Mouse (Mus musculus) bone marrow, adult 2 months (tissue): Measurements from ENCODE around the gene Tmem213. TPM values are rescaled to one million over a fixed set of nuclear protein-coding genes. Genes with fewer than 3 reads are reported as not detected.

Source experiments
- H3K27ac ChIP-seq: fragments of 200-500 bp; 2 replicates; pipeline ENCODE4 v1.5.1; 2012; ENCODE audit warnings: low read depth, mild to moderate bottlenecking, control low read depth, inconsistent platforms, low read length; ENCODE audit not compliant: control insufficient read depth, poor library complexity, insufficient read depth
- H3K4me1 ChIP-seq: fragments of 200-500 bp; 2 replicates; pipeline ENCODE4 v1.6.1; 2011; ENCODE audit warnings: low read length; ENCODE audit not compliant: control insufficient read depth, insufficient read depth
- H3K4me3 ChIP-seq: fragments of 200-500 bp; replicated peaks from 2 replicates; pipeline ENCODE3; 2011; ENCODE audit warnings: mild to moderate bottlenecking, low read depth, low read length, control low read depth; ENCODE audit not compliant: control insufficient read depth
- CTCF ChIP-seq: fragments of 200-500 bp; IDR thresholded peaks from 2 replicates; pipeline ENCODE4 v1.5.1; 2011; ENCODE audit warnings: low read length, control low read depth; ENCODE audit not compliant: control insufficient read depth, insufficient read depth
- POLR2A ChIP-seq: fragments of 200-500 bp; IDR thresholded peaks from 2 replicates; pipeline ENCODE4 v1.6.1; 2011; ENCODE audit warnings: low read depth, mild to moderate bottlenecking, control low read depth, low read length, borderline replicate concordance; ENCODE audit not compliant: control insufficient read depth
- WGBS: fragments of 180-500 bp; shearing (Covaris S2); methylation state at CpG from one replicate; pipeline ENCODE4 v1.1.7; 2018; 5-methylcytosine and 5-hydroxymethylcytosine counted together
- polyA plus RNA-seq: library from polyadenylated mRNA; stranded (reverse); fragments of >200 nt; gene quantifications from 2 replicates; pipeline ENCODE4 v1.2.4, GENCODE M21; 2011; ENCODE audit warnings: low replicate concordance; ENCODE audit not compliant: missing spikeins, insufficient read depth, insufficient read length

The Tmem213 gene
- polyA plus RNA-seq, 1 experiment, result not detected

DNA sequence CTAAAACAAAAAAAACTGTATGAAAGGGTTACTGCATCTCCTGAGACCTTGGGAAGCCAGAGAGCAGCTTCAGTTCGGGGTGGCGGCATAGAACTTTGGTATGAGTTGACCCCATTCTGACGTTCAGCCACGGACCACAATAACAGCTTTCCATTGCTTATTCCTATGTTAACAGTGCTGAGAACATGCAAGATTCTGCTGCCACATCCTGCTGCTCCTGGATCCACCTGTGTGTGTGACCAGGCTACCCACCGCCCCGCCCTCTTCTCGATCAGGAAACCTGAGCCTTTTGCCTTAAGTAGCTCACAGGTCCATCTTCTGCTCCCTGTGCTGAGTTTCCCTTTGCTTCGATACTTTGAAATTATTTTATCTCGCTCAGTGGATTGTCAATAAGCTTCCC lies 3.1 kb upstream of the Tmem213 start:
- 81% methylated on average over 9 of the region's 9 CpGs for whole genome bisulfite sequencing

DNA sequence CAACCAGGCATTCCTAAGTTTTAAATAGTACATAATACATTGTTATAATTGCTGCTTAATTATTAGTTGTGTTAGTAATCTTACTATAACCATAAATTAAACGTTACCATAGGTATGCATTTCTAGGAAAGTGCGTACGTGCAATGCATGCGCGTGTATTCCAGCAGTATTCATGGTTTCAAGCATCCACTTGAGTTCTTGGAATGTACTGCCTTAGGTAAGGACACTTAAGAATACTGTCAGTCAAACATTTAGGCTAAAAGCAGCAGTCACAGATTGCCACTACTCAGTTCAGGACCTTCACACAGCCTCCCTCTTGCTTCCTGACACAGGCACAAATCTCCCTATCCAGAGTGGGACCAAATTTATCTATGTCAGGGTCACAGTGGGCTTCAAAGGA lies 606 bp upstream of the Tmem213 start:
- no peak overlapping the region for H3K4me3 ChIP-seq
- WGBS, result 94% methylated on average over 5 of the region's 5 CpGs
- no peaks in the 10 kb centered on the region for H3K4me1 ChIP-seq
- H3K27ac ChIP-seq, result no peak overlapping the region
- TF ChIP-seq POLR2A, result no peak
- TF ChIP-seq CTCF, result no peak

More for the DNA sequence above, 3.1 kb upstream of the Tmem213 start:
- H3K27ac ChIP-seq, result no peak overlapping the region
- no peaks in the 10 kb centered on the region for H3K4me1 ChIP-seq
- no peak overlapping the region for H3K4me3 ChIP-seq
- TF ChIP-seq CTCF (no peak), POLR2A (no peak)

DNA sequence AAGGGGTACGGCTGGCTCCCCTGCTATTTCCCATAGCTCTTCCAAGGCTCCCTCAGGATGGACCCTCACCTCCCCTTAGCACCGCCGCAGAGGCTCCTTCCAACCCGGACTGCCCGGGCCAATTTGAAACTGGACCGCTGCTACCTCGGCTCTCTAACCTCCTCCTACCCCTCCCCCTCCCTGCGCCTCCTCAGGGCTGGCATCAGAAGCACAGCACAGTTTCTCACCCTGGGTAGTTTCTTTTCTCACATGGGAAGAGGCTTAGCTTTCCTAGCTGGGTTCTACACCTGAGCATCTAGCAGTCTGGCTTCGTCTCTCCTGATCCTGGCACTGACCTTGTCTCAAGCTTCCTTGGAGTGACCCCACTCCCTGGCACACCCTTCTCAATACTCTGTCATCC lies 816 bp downstream of the Tmem213 start:
- Histone ChIP-seq H3K4me1 (no peaks in the 10 kb centered on the region), H3K27ac (no peak overlapping the region), H3K4me3 (no peak overlapping the region)
- WGBS, result 32% methylated on average over 9 of the region's 9 CpGs
- TF ChIP-seq POLR2A (no peak), CTCF (no peak)

DNA sequence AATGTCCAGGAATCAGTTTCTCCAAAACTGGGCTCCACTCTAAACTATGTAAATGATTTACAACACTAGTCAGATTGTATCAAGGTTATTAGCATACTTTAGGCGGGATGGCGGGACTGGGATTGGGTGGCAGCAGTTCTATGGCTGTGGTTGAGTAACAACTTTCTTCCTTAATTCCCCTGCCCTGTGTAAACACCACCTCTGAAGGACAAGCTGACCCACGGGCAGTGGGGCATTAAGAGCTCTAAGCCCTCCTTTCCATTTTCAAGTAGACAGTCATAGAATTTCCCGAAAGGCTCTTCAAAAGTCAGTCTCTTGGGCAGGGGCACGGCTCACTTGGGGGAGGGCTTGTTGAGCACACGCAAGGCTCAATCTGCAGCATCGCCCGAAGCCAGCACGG lies 1.8 kb downstream of the Tmem213 start:
- Histone ChIP-seq H3K27ac (no peak overlapping the region), H3K4me3 (no peak overlapping the region), H3K4me1 (no peaks in the 10 kb centered on the region)
- TF ChIP-seq CTCF (no peak), POLR2A (no peak)
- WGBS, result 75% methylated on average over 9 of the region's 9 CpGs

DNA sequence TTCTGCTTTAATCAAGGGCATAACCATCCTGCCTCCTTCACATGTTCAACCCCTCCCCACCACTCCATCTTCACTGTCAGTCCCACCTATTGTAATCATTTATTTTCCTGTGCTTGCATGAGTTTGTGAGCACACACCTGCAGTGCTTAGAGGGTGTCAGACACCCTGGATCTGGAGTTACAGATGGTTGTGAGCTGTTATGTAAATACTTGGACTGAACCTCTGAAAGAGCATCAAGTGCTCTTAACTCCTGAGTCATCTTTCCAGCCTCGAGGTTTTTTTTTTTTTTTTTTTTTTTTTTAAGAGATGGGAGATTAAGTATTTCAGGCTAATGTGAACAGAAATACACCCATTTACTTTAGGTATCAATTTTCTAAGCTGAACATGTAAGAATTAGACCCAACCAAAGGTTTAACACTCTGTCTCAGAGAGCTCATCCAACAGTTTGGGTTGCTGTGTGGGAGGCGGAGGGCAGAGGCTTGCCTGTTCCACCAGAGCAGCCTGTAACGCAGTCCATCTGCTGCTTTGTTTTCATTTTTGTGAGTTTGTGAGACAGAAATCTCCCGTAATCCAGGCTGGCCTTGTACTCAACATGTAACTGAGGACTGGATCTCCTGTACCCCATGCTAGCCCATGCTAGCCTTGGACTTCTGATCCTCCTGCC lies 7.2 kb downstream of the Tmem213 start:
- TF ChIP-seq CTCF, result no peak
- no peak for TF ChIP-seq POLR2A
- Histone ChIP-seq H3K4me3 (no peak overlapping the region), H3K27ac (no peak overlapping the region), H3K4me1 (no peaks in the 10 kb centered on the region)
- 68% methylated on average over 4 of the region's 4 CpGs for WGBS

GRCm38 (mm10) chr6:38118341-38118740 lies 9.3 kb downstream of the Tmem213 start:
- TF ChIP-seq POLR2A, result no peak
- no peak for TF ChIP-seq CTCF
- 62% methylated on average over 6 of the region's 6 CpGs for WGBS
- no peaks in the 10 kb centered on the region for H3K4me1 ChIP-seq
- no peak overlapping the region for H3K27ac ChIP-seq
- no peak overlapping the region for H3K4me3 ChIP-seq

DNA sequence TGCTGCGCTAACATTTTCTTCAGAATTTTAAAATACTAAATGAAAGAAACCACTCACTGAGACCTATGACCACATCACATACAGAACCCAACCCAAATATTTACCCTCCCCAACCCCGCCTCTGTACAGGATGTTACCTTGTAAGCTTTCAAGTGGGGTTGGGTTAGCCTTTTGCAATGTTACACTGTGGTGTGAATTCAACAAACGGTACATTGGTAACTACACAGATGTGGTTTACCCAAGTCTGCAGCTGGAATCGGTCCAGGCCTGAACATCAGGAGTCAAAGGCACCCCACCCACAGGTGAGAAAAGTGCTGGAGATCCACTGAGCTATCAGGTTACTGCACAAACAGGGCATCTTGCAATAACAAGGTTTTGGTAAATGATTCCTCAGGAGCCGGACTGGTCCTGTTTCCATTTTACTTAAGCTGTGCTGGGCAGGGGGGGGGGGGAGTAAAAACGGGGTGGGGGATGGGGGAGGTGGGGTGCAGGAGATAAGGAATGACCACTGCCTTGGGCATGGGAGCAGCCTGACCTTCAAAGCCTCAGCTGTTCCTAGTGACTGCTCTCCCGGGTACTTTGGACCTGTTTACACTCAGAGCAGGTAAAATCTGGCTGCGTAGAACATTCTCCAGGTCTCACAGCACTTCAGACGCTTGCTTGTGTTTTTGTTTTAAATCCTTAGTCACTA lies 11.8 kb downstream of the Tmem213 start:
- Histone ChIP-seq H3K4me3 (no peak overlapping the region), H3K4me1 (no peaks in the 10 kb centered on the region), H3K27ac (no peak overlapping the region)
- 69% methylated on average over 9 of the region's 9 CpGs for WGBS
- TF ChIP-seq CTCF, result no peak
- no peak for TF ChIP-seq POLR2A

DNA sequence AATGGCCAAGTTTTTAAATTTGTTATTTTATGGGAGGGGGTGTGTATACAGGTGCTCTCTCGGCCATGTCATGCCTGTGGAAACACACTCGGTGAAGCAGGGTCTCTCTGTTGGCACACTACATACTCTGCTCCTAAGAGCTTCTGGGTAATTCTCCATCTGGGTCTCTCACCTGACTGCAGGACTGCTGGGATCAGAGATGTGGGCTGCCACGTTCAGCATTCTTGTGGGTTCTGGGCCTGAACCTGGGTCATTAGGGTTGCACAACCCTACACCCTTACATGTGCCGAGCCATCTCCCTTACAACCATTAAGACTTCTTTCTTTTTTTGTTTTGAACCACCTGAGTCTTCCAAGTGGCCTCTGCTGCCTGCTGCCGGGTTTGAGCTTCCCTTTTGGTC lies 12.8 kb downstream of the Tmem213 start:
- no peaks in the 10 kb centered on the region for H3K4me1 ChIP-seq
- 66% methylated on average over 5 of the region's 5 CpGs for WGBS
- H3K4me3 ChIP-seq, result no peak overlapping the region
- TF ChIP-seq CTCF (no peak), POLR2A (no peak)
- no peak overlapping the region for H3K27ac ChIP-seq
